Mouse (Mus musculus): ENCODE data around the gene Nampt. TPM values are rescaled to one million over a fixed set of nuclear protein-coding genes. Genes with fewer than 3 reads are reported as not detected.

The Nampt gene
- total RNA-seq, 1 experiment from 2014 or later = 55.9 TPM

DNA sequence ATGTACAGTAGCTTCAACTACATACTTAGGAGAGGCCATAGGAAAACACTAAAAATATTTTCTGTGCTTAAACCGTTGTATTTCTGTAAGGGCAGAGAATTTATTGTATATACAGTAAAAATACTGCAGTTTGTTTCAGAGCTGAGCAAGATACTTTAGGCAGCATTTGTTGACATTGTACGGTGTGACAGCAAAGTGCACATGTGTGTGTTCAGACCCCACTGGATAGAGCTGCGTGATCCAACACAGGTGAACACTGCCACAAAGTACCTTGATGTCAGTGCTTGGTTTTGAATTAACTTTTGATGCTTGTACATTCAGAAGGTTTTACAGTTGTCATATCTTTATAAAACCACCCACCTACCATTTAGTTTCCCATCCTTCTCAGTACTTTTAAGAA, 12.7 kb downstream of the Nampt start:
- no peak for ATAC-seq (replicated peaks in 1 of 2; ENCODE audit: insufficient read depth in 1 of 2, low FRiP score in 2 of 2, low TSS enrichment in 1 of 2, low read depth in 1 of 2, poor library complexity in 2 of 2, severe bottlenecking in 2 of 2)

DNA sequence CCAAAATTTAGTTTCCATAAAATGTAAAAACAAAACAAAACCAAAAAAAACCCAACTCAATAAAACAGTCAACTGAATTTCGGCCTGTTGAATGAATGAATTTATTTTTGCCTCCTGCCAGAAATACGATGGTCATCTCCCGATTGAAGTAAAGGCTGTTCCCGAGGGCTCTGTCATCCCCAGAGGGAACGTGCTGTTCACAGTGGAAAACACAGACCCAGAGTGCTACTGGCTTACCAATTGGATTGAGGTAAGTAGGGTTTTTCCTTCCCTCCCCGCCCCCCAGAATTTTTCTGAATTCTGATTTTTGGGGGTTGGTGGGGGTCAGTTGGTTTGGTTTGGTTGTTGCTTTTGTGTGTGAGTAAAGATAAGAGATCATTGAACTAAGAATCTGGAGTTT, 15.4 kb downstream of the Nampt start:
- ATAC-seq (replicated peaks in 1 of 2; ENCODE audit: insufficient read depth in 1 of 2, low FRiP score in 2 of 2, low TSS enrichment in 1 of 2, low read depth in 1 of 2, poor library complexity in 2 of 2, severe bottlenecking in 2 of 2) = no peak

DNA sequence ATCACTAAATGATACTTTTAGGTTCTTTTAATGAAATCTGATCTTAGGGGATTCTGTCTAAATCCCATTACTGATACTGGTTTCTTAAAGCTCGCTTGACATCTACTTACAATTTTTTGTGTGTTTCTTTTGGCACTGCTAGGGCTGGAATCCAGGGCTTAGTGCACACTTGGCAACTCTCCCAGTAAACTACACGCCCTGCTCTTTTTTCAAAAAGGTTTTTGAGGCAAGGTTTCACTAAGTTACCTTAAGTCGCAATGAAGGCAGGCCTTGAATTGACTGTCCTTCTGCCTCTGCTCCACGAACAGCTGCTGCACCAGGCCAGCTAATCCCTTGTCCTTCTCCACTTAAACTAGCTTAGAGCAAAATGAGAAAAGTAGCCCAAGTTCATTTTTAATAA, 15.9 kb downstream of the Nampt start:
- no peak for ATAC-seq (replicated peaks in 1 of 2; ENCODE audit: insufficient read depth in 1 of 2, low FRiP score in 2 of 2, low TSS enrichment in 1 of 2, low read depth in 1 of 2, poor library complexity in 2 of 2, severe bottlenecking in 2 of 2)

GRCm38 (mm10) chr12:32838406-32838805, 19.1 kb downstream of the Nampt start:
- no peak for ATAC-seq (replicated peaks in 1 of 2; ENCODE audit: insufficient read depth in 1 of 2, low FRiP score in 2 of 2, low TSS enrichment in 1 of 2, low read depth in 1 of 2, poor library complexity in 2 of 2, severe bottlenecking in 2 of 2)

DNA sequence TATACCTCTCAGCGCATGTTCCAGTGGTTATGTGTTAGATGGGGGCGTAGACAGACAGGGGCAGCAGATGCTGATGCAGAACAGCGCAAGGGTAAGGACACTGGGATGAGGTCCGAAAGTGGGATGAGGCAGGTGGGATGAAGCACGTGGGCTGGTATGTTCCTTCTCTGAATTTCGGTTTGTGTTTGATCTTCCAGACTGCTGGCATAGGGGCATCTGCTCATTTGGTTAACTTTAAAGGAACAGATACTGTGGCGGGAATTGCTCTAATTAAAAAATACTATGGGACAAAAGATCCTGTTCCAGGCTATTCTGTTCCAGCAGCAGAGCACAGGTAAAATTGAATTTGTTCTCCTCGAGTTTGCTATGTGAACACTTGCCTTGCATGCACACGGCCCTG, 19.6 kb downstream of the Nampt start:
- ATAC-seq (replicated peaks in 1 of 2; ENCODE audit: insufficient read depth in 1 of 2, low FRiP score in 2 of 2, low TSS enrichment in 1 of 2, low read depth in 1 of 2, poor library complexity in 2 of 2, severe bottlenecking in 2 of 2) = no peak

DNA sequence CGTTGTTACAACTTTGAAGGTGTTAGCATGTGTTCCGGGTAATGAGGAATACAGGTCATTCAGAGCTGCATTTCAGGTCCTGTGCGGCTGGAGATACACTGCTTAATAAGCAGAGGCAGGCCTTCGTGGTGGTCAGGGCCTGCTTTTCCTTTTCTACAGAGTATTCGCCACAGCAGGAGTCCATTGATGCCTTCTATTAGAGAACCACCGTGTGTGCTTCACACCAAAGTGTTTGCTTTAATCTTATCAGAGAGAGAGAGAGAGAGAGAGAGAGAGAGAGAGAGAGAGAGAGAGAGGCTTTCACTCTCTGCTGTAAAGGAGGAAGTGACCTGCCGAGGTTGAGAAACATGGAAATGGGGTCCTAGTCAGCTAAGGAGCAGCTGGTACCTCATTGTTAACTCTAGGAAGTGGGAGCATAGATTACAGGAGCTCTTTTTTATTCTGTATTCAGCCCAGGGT, 22.1 kb downstream of the Nampt start:
- no peak for ATAC-seq (replicated peaks in 1 of 2; ENCODE audit: insufficient read depth in 1 of 2, low FRiP score in 2 of 2, low TSS enrichment in 1 of 2, low read depth in 1 of 2, poor library complexity in 2 of 2, severe bottlenecking in 2 of 2)

DNA sequence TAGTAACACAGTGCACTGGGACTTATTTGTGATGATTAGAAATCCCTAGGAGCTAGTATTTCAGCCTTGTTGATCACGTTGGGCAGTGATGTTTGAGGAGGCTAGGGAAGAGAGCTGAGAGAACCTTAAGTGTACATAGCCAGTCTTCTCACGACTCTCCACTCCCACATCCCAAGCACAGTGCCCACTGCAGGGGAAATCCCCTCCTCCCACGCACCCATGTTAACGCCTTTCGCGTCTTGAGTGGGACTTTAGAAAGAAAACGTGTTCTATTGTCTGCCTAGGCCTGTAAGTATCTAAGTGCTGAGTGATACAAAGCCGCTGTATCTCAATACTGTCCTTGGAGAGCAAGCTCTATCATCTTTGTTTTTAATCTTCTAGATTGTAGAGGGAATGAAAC, 27.0 kb downstream of the Nampt start:
- ATAC-seq (replicated peaks in 1 of 2; ENCODE audit: insufficient read depth in 1 of 2, low FRiP score in 2 of 2, low TSS enrichment in 1 of 2, low read depth in 1 of 2, poor library complexity in 2 of 2, severe bottlenecking in 2 of 2) = no peak

DNA sequence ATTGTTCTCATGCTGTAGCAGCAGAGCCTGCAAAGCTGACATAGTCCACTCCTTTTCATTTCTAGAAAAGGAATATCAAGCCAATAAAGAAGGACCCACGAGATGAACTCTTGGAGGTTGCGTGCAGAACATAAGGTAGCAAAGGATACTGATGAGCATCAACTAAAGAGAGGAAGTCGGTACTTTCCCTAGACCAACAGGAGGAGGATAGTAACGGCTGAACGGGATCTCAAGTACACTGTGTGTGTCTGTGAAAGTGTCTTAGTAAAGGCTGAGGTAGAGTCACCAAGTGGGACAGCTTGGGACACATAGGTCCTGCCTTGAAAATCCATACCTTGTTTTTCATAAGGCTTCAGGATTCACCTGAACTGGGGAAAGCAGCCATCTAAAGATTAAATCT, 34.4 kb downstream of the Nampt start:
- ATAC-seq (replicated peaks in 1 of 2; ENCODE audit: insufficient read depth in 1 of 2, low FRiP score in 2 of 2, low TSS enrichment in 1 of 2, low read depth in 1 of 2, poor library complexity in 2 of 2, severe bottlenecking in 2 of 2) = no peak

GRCm38 (mm10) chr12:32854866-32855265, 35.5 kb downstream of the Nampt start:
- ATAC-seq (replicated peaks in 1 of 2; ENCODE audit: insufficient read depth in 1 of 2, low FRiP score in 2 of 2, low TSS enrichment in 1 of 2, low read depth in 1 of 2, poor library complexity in 2 of 2, severe bottlenecking in 2 of 2) = no peak

DNA sequence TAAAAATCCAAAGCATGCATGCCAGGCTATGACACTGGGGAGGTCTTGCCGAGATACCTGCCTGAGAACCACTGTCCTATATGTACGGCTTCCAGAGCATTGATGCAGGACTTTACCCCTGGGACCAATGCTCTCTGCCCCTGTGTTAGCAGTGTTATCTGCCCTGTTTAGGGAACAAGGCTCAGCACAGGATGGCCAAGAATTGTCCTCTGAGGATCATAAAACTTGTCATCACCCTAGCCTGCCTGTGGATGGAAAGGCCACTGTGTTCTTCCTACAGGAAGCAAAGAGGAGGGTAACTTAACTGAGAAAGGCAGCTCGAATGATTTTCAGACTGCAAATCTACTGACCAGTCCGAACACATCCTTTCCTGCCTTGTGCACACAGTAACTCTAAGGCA, 36.1 kb downstream of the Nampt start:
- no peak for ATAC-seq (replicated peaks in 1 of 2; ENCODE audit: insufficient read depth in 1 of 2, low FRiP score in 2 of 2, low TSS enrichment in 1 of 2, low read depth in 1 of 2, poor library complexity in 2 of 2, severe bottlenecking in 2 of 2)

GRCm38 (mm10) chr12:32856707-32857511, 37.6 kb downstream of the Nampt start:
- peak in 1 of 2 experiments; percentile 25; a peak in 1 of 4 replicates for ATAC-seq (replicated peaks in 1 of 2; ENCODE audit: insufficient read depth in 1 of 2, low FRiP score in 2 of 2, low TSS enrichment in 1 of 2, low read depth in 1 of 2, poor library complexity in 2 of 2, severe bottlenecking in 2 of 2)

- ATAC-seq (replicated peaks in 1 of 2; ENCODE audit: insufficient read depth in 1 of 2, low FRiP score in 2 of 2, low TSS enrichment in 1 of 2, low read depth in 1 of 2, poor library complexity in 2 of 2, severe bottlenecking in 2 of 2) = no peak
Measured at GRCm38 (mm10) chr12:32858444-32858843, 39.1 kb downstream of the Nampt start.

- ATAC-seq (replicated peaks in 1 of 2; ENCODE audit: insufficient read depth in 1 of 2, low FRiP score in 2 of 2, low TSS enrichment in 1 of 2, low read depth in 1 of 2, poor library complexity in 2 of 2, severe bottlenecking in 2 of 2) = no peak
Measured at GRCm38 (mm10) chr12:32860820-32861219, 41.5 kb downstream of the Nampt start.

GRCm38 (mm10) chr12:32870815-32871214, 51.5 kb downstream of the Nampt start:
- no peak for ATAC-seq (replicated peaks in 1 of 2; ENCODE audit: insufficient read depth in 1 of 2, low FRiP score in 2 of 2, low TSS enrichment in 1 of 2, low read depth in 1 of 2, poor library complexity in 2 of 2, severe bottlenecking in 2 of 2)

DNA sequence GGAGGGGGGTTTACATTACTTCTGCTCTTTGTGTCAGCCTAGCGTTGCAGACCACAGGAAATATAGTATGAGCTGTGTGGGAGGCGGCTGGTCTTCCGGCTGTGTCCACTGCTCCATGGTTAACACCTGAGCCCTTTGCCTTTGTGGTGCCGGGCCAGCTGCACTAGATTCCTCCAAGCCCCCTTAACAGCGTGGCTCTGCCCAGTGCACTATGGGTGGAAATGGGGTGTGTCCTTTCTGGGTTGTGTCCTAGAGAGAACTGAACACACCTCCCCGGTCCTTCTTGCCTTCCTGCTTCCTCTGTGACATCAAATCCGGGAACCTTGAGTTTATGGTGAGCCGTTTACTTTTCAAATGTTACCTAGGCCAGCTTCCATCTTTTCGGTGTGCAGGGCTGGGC, 58.2 kb downstream of the Nampt start:
- ATAC-seq (replicated peaks in 1 of 2; ENCODE audit: insufficient read depth in 1 of 2, low FRiP score in 2 of 2, low TSS enrichment in 1 of 2, low read depth in 1 of 2, poor library complexity in 2 of 2, severe bottlenecking in 2 of 2) = 0 out of 4 replicates have a peak, but pooled peaks of 1 of the 2 experiments have one; percentile 5

GRCm38 (mm10) chr12:32877964-32878571, 58.7 kb downstream of the Nampt start:
- ATAC-seq (replicated peaks in 1 of 2; ENCODE audit: insufficient read depth in 1 of 2, low FRiP score in 2 of 2, low TSS enrichment in 1 of 2, low read depth in 1 of 2, poor library complexity in 2 of 2, severe bottlenecking in 2 of 2) = no peak

DNA sequence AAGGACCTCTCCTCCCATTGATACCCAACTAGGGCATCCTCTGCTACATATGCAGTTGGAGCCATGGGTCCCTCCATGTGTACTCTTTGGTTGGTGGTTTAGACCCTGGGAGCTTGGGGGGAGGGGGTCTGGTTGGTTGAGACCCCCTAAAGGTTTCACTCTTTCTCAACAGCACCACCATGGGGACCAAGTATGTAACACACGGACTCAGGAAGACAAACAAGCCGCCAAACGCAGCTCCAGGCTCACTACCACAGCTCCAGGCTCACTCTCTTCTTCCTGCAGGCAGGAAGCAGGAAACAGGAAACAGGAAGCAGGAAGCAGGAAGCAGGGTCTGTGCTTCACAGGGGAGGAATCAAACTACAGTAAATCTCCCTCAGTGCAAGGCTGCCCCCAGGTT, 60.0 kb downstream of the Nampt start:
- no peak for ATAC-seq (replicated peaks in 1 of 2; ENCODE audit: insufficient read depth in 1 of 2, low FRiP score in 2 of 2, low TSS enrichment in 1 of 2, low read depth in 1 of 2, poor library complexity in 2 of 2, severe bottlenecking in 2 of 2)

DNA sequence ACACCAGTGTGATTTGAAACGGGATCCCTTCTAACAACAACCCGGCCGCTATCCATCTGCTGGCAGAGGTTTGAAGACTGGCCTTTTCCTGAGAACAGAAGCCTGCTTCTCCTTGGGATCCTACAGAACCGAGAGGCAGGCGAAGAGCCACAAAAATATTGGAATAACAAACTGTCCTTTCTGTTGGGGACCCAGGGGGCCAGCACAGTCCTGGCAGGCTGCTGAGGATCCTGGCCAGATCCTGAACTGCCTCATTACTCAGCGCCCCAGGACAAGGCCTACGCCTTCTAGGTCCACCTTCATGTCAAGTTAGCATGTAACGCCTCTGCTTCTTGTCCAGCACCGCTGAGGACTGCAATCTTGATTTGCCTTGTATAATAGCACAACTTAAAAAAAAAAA, 65.0 kb downstream of the Nampt start:
- no peak for ATAC-seq (replicated peaks in 1 of 2; ENCODE audit: insufficient read depth in 1 of 2, low FRiP score in 2 of 2, low TSS enrichment in 1 of 2, low read depth in 1 of 2, poor library complexity in 2 of 2, severe bottlenecking in 2 of 2)

DNA sequence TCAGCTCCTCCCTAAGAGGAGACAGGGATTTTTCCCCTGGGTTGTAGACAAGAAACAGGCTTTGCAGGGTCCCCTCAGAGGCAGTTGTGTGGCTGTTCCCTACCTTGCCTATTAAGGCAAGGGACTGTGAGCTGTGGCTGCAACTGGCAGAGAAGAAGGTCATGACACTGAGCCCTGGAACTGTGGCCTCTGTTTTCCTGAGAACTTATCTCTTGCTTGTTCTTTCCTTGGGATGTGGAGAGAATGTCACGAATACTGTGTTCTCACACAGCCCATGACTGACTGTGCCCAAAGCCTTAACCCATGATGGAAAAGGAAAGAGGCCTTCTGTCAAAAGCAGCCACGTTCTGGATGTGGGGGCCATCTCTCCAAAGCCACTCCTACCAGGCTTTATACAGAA, 65.7 kb downstream of the Nampt start:
- ATAC-seq (replicated peaks in 1 of 2; ENCODE audit: insufficient read depth in 1 of 2, low FRiP score in 2 of 2, low TSS enrichment in 1 of 2, low read depth in 1 of 2, poor library complexity in 2 of 2, severe bottlenecking in 2 of 2) = no peak
